Mouse (Mus musculus): ENCODE measurements at regions not wholly inside any gene's neighbourhood (a gene's known extent, or its start where the extent isn't known, plus 50 kb on each side); places are given as distances from the start of the nearest gene placed in this dataset.
A peak's percentile ranks its signal among the peaks of the same experiment; 100 is the strongest.

DNA sequence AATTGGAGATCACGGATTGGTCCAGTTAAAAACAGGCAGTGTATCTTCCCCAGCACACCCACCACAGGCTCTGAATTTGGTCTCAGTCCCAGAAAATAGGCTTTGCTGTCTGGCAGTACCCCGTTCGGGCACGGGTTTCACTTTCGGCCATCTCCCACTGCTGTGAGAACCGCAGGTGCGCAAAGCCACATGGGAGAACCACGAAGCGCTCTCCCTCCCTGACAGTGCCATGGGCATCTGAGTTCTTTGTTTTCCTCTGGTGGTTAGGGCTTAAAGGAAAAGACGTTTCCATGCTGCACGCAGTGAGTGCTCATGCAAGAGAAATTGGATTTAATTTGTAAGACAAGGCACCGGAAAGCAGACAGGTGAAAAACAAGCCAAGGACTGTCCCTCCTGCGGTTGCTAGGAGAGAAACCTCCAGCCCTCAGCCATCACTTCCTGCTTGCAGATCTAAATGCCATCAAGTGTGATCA is 441.3 kb upstream of the 3110018I06Rik start:
- DNase-seq: peak; percentile 36

DNA sequence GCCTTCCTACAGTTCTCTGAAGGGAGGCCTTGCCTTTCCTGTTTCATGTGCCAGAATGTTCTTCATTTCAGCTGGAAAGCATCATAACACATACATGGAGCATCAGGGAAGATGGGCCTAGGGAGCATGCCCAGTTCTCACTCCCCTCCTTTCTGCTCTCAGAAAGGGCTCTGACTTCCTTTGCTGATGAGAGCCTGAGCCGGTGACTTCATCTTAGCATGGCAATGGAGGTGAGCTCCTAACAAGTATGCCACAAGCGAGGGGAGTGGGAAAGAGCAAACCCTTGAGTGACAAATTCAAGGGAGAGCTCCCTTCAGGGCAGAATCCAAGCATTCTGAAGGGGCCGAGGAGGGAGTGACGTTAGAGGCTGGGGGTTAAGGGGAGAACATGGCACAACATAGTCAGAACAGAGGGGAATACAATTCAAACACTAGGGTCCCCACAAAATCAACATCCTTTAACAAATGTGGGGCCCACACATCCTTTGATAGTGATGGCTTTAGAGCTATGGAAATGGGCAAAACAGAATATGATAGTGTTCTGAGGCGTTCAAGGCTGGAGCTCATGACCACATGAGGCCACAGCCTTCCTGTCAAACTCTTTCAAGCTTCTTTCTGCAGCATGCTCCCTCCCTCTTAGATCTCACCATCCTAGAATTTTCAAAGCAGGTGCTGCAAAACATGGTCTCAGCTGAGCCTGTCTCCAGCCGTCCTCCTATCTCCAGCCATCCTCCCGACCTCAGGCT is 437.4 kb upstream of the 3110018I06Rik start:
- no peak for DNase-seq

DNA sequence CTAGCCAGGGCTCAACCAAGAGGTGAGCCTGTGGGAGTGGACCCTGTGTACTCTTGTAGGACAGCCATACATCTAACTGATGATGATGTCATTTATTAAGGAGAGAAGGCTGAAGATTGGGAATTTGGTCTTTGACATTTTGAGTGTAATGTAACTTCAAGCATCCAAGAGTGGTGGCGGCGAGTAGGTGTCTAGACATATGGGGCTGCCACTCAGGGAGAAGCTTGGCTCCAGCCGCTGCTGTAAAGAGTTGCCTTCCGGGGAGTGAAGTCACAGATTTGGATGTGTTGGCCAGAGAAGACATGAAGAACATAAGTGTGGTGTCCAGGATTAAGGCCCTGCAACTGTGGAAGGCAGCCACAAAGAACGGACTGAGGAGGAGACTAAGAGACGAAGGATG is 436.3 kb upstream of the 3110018I06Rik start:
- no peak for DNase-seq

DNA sequence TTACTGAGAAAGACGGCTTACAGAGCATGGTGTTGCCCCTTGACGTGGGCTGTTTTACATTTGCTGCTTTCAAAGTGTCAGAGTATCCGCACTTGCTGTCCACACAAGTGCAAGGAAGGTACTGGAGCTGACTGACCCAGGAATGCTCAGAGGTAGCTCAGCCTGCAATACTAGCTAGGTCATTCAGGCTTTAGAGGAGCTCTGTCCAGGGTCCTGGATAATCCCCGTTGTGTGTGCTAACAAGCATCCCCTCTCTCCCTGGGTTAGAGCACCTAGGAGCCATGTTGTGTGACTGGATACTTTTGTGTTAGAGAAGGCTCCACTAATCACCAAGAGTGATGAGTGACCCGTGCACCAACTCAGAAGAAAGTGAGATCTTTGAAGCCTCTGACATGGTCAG is 431.9 kb upstream of the 3110018I06Rik start:
- DNase-seq: no peak

DNA sequence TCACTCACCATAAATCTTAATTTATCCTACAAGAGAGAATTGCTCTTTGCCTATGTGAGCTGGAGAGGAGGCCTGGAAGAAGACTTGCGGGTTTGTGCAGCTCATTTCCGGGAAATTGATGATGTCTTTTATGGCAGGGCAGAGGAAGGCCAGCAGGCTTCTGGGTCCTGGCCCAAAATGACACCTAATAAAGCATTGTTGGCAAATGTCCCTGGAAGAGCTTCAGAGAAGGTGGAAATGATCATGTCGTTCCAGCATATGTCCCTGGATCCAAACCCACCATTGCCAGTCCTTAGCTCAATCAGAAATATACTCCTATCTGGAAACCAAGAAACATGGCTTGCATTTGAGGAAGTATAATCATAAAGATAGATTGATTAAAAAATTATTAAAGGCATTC is 427.9 kb upstream of the 3110018I06Rik start:
- DNase-seq: peak; percentile 88

DNA sequence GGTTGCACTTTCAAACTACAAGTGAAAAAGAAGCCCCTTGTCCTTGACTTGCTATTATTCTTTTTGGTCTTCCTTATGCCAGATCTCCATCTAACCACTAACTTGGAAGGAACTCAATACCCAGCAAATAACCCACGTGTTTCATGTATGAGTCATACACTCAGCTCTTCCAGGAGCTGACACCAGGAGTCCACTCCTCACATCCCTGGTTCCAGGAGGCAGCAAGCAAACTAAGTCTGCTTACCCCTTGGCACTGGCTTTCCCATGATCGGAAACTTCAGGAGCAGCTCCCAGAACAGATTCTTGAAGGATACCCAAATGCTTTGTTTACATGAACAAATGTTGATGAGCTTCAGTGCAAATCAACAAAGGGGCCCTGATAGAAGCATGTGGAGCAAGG is 421.1 kb upstream of the 3110018I06Rik start:
- no peak for DNase-seq

DNA sequence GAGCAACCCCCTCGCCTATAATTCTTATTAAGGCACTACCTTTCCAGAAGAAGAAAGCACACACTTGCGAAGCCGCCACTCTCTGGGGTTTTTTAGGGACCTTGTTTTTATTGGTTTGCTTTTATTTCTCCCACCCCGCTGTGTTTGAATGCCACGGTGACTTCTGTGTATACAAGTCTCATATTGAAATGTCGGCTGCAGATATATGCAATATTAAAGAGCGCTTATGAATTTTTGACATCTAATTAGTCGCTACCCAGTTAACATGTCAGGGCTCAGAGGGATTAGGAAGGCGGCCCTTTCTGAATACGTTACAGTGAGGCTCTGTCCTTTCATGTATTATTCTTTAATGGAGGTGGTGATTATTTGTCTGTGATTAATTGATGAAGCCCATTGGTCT is 405.9 kb upstream of the 3110018I06Rik start:
- no peak for DNase-seq

DNA sequence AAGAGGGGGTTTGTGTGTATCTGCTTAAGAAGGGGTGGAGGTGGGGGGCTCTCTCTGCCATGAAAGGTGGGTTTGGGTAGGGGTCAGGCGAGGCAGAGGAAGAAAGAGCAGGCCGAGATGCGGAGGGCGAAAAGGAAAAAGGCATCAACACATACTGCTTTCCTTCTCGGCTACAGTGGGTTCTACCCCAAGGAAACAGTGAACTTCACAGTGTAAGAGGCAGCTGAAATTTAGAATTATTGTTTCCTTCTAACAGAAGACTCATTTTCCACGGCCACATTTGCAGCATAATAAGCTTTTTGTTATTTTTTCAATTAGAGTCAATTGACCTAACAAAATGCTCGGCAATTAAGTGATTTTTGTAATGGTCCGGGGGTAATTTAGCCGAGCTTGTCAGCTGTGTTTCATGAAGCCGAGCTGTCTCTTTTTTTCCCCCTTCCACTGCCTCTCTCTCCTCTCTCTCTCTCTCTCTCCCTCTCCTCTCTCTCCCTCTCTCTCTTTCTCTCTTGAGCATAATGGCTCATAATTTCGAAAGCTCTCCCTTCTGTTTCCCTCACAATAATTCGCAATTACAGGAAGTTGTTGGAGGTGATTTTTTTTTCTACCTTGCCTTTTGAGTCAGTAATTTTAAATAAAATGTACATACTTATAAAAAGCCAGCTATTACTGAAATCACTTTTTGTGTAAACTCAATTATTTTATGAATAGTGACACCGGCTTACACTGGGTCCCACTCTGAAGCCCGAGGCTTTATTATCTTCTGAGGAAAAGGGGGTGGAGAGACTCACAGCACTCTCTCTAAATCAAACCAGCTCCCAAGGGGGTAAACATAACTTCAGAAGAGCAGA is 403.1 kb upstream of the 3110018I06Rik start:
- DNase-seq: no peak

DNA sequence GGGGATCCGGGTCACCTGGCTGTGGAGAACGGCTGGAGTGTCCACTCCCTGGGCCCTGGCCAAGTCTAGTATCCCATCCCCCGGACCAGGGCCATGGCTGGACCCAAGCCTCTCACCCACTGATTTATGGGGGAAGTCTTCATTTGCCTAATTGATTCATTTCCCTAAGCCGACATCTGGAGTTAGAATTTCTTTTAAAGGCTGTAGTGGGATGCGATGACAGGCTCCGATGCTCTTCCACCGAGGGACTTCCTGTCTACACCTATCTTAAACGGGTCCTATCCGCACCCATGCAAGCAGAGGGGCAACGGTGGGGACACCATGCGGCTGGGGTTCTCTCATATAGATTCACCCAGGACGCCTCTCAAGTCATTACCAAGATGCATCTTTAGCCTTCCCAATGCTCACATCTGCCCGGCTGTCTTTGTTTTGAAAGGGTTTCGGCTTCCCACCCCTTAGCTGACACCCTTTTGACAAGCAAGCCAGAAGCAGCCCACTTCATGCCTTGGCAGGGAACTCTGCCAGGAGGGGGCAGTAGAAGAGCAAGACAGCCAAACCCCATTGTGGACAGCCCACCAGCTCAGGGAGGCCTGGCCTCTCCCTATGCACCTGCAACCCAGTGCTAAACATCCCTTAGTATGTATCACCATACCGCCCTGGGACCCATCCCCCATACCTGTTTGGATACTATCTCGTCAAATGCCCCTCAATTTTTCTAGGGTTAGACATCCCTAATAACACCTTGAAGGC is 402.4 kb upstream of the 3110018I06Rik start:
- DNase-seq: peak; percentile 24

DNA sequence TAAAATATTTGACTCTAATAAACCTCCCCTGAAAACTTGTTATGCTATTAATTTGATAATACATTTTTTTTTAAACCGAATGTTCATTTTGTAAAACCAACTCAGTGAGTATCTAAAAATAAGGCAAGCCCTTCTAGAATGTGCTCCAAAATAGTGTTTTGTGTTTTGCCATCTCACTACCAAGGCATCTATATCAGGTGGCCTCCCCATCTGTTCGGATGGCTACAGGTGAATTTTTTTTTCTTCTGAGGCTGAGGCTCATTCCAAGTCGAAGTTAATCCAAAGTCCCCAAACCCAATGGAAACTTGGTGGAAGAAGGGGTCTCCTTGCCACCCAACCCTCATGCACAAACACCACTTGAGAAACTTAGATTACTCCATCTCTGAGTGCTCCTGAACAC is 396.3 kb upstream of the 3110018I06Rik start:
- peak; percentile 34 for DNase-seq

DNA sequence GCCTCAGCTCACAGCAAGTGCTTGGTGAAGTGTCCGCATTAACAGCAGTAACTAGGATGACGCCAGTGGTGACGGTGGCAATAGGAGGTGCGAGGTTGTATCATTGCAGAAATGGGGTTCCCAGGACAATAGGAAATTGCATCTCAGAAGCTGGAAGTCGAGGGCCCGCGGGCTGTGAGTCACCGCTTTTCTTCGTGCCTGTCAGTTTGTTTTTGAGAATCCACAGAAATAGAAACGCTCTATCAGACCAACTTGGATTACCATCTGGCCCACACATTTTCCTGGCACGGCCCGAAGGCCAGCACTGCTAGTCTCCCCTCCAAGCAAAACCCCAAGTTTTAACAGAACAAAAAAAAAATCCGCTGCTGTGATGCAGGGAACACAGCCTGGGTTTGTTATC is 395.1 kb upstream of the 3110018I06Rik start:
- peak; percentile 85 for DNase-seq

DNA sequence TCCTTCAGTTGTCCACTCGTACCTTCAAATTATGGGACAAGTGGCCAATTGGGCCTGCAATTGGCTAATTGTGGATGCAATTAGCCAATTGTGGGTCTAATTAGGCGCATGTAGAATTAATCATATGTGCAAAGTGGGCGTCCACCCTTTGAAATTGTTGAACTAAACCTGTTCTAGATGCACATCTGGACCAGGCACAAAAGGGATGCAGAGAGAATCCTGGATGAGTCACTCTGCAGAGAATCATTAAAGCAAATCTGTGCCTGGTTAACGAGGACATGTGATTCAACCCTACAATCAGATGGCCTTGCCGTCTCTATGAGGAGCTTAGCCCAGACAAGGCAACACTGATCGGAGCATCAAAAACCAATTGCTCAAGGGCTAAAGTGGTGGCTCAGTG is 393.0 kb upstream of the 3110018I06Rik start:
- no peak for DNase-seq

DNA sequence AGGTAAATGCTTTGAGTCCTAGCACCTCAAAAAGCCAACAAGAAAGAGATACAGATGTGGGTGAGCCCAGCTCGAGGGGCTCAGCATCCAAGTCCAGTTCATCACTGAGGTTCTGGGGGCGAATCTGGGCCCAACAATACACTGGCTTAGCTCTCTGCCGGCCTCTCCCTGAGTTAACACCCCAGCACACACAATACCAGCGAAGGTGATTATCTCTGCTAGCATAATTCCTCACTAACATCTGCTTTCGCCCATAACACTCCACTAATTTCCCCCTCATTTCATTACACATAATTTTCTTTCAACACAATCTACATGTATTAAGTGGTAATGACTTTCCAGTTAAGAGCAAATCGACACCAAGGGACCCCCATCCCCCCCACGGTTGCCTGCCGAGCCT is 383.9 kb upstream of the 3110018I06Rik start:
- DNase-seq: no peak

DNA sequence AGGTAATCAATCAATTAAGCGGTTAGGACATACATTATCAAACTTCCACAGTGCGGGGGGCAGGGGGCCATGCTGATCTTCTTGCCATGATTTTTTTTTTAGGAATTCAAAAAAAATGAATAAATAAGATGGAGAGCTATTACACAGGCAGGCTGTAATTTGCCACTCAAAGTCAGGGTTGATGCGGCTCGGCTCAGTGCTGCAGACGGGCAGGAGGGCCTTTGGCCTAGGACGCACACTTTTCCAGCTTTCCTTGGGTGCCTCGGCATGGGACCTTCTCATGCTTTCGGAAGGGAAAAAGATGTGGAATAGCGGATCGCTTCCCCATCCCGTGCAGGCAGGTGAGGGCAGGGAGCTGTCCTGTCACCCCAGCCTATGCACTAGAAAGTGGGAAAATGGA is 383.4 kb upstream of the 3110018I06Rik start:
- no peak for DNase-seq

DNA sequence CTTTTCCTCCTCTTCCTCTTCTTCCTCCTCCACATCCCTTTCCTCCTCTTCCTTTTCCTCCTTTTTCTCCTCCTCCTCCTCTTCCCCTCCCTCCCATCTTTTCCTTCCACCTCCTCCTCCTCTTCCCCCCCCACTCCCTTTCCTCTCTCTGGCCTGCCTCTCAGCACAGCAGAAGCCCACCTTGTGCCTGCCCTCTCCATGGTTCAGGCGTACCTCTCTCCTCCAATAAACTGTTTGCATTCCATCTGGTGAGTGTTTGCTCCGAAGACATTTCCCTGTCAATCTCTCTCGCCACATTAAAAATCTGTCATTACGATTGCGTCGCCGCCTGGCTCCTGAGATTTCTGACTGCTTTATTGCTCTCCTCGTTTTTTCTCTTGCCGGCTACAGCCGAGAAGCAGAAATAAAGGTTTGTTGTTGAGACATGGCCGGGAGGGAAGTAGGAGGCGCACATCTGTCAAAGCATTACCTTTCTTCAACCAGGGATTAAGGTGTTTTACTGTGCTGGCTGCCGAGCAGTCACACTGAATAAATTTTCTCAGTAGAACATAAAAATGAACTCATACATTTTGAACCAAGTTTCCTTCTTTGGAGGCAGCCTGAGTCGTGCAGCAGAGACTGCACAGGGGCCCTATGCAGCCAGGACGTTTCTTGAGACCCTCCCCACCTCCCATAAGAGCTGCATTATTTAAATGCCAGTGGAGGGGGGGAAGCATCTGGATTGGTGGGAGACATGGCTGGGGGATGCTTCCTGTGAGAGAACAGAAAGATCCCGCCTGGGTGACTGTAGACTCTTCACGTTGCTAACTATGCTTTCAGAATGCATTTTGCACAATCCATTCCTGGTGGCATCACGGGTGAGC is 376.3 kb upstream of the 3110018I06Rik start:
- DNase-seq: no peak

DNA sequence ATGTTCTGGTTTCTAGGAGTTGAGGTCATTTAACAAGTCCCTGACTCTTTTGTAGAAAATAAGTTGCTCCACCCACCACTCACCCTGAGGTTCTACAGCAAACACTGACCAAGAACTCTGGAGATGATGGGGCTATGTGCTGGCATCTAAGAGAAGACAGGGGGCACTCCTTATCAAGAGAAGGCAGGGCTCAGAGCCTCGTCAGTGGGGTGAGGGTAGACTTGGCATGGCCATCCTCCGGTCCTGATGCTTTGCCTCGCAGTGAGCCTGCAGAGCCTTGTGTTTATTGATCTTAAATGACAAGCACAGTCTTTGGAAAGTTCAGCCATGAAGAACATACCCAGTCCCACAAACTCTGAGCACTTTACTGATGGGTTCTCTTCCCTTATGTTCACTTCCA is 370.1 kb upstream of the 3110018I06Rik start:
- DNase-seq: no peak

DNA sequence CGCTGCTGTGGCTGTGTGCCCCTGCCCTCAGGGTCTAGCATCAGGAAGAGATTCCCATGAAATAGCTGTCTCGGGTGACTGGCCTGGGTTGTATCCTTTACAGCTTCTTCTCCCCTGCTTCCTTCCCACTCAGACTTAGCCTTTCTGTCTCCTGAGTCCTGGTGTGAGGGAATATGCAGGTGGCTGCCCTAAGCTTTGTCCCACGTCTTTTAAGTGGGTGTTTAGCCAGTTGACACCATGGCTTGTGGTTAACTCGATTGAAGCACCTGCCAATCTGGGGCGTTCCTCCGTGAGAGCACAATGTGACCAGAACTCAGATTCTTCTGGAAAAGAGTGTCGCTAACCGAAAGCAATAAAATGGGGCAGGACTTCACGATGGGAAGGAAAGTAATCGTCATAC is 369.4 kb upstream of the 3110018I06Rik start:
- DNase-seq: no peak

DNA sequence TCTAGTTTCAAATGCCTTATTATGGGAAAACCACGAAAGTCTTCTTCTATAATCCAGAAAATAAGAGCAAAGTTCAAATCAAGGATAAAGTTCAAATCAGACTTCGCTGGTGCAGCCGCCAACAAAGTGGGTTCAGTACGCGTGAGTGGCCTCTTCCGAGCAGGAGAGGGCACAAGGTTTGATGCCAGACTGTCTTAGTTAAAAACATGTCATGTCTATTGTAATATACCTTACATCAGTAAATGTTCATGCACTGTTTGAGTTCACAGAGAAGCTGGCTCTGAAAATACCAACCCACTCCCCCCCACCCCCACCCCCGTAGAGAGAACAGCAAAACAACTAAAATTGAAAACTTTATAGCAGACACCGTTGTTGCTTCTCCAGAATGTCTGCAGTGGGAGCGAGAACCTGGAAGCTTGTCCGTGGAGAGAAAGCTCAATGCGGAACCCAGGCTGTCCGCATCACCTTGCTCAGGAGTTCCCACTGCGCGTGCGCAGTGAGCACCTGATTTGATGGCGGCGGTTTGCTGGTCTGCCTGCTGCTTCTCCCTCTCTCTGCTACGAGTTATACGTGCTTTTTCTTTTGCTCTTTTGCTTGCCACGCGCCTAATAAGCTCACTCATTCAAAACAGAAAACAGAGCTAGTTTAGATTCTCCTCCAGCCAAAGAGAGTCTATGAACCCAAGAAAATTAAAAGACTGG is 367.8 kb upstream of the 3110018I06Rik start:
- DNase-seq: no peak

DNA sequence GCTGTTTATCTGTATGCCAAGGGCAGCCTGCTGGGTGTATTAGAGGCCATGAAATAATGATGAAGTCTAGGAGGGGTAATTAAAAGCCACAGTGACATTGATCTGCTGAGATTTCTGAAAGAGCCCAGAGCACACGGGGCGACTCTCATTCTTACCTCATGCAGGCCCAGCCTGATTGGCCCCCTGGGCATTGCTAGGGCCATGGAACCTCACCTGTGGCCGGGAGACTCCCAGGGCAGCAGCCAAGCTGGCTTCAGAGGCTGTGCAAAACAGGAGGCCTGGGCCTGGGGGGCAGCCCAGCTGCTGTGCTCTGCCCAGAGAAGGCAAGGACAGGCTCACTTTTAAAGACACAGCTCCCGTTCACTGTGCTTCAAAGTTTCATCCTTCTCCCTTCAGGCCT is 366.4 kb upstream of the 3110018I06Rik start:
- no peak for DNase-seq

DNA sequence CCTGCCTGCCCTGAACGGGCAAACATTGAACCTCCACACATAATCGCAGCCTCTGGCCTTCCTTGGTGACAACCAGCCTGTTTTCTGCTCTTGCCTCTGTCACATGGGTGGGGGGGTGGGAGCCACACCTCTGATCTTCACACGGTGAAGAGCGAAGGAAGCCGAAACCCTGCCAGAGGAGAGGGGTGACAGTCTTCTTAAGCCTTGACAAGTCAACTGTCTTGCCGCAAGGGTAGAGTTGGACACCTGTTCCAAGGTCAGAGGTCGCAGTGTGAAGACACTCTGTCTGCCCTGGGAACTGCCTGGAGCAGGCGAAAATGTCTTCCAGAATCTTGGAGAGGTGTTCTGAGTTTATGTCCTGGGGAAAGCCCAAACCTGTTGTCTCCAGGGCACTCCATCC is 364.8 kb upstream of the 3110018I06Rik start:
- DNase-seq: no peak

DNA sequence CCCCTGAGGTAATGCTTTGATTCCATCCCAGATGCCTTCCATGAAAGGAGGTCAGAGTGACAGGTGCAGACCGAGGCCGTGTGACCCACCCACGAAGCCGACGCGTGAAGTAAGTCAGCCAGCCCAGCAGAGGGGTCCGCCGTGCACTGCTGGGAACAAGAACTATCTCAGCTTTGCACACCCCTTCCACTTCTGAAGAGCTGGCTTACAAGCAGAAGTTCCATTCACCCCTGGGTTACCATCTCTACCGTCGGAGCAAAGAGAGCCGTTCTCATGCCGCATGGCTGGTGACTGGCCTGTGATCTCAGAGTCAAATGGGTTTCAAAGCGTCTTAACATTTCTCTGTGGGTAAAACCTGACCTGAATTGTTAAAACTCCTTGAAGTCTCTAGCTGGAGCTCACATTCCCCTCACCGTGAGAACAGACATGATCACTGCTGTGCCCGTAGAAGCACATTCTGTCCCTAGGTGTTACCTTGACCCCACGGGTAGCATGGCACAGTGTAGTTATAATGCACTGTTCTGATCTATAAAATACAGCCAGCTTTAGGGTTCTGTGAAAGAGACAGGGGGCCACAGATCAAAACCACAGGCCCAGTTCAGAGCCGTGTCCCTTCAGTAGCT is 364.1 kb upstream of the 3110018I06Rik start:
- DNase-seq: no peak

All from cerebellum, adult 9-10 months (tissue).